Mouse (Mus musculus): ENCODE results near the gene Ctsl.

GRCm38 (mm10) chr13:64384937-64385336 is 14.2 kb upstream of the Ctsl start:
- TF ChIP-seq POLR2A (IDR thresholded peaks at IDR 0.05; ENCODE audit: borderline replicate concordance, insufficient read depth, low read length) = no peak
- no peak for TF ChIP-seq CTCF (IDR thresholded peaks at IDR 0.05; ENCODE audit: borderline replicate concordance, insufficient read depth, low read depth, low read length)

Data from cerebellum, adult 2 months (tissue).